ENCODE assay signal across 9 mouse cellular contexts in genomic region chr3:144242025-144242673, GRCm38 (mm10). TPM values are rescaled to one million over a fixed set of nuclear protein-coding genes. Genes with fewer than 3 reads are reported as not detected.
DNase-seq lines count a peak whose midpoint lies in the region; ATAC-seq and TF ChIP-seq lines count a peak whose summit lies in the region.
"Had no signal": no experiment of that assay in that cellular context is flagged by ENCODE, and none has a peak within 500 bp of the region (broad histone marks: within the 10 kb centered on the region; RNA-seq: fewer than 3 reads in every experiment).

No protein-coding gene starts in this region.

- no peak for TF ChIP-seq POLR2A in cortical plate, adult 2 months (IDR thresholded peaks at IDR 0.05; ENCODE audit: extremely low read depth, insufficient read depth, low read length)

- no peak for TF ChIP-seq EP300 in liver, embryonic 14.5 days (IDR thresholded peaks at IDR 0.05; ENCODE audit: low read depth)

- 27% methylated on average over 15 of the region's 15 CpGs for WGBS in kidney, postnatal 0 days
- whole genome bisulfite sequencing in liver, embryonic 14.5 days (ENCODE audit: insufficient replicate concordance), result 24% methylated on average over 15 of the region's 15 CpGs

- H3ac ChIP-seq in C2C12 (ENCODE audit: control insufficient read depth, insufficient read length, low read depth), result no peak overlapping the region

- peaks cover 4% of the 10 kb centered on the region for H3K27me3 ChIP-seq in C2C12 (ENCODE audit: control insufficient read depth, insufficient read depth, insufficient read length)
- H3K27me3 ChIP-seq in kidney, postnatal 0 days (ENCODE audit: insufficient read depth, low read length), result no peaks in the 10 kb centered on the region
- no peaks in the 10 kb centered on the region for H3K27me3 ChIP-seq in liver, embryonic 14.5 days (ENCODE audit: control insufficient read depth, insufficient read depth, low read length)

- H3K9ac ChIP-seq in kidney, postnatal 0 days (ENCODE audit: low read depth, low read length), result no peak overlapping the region
- no peak overlapping the region for H3K9ac ChIP-seq in liver, embryonic 14.5 days (replicated peaks)

- TF ChIP-seq CTCF in C2C12 (IDR thresholded peaks at IDR 0.05; ENCODE audit: control insufficient read depth, insufficient read depth, insufficient read length), result peak; percentile 56
- TF ChIP-seq CTCF in cortical plate, adult 2 months (IDR thresholded peaks at IDR 0.05; ENCODE audit: extremely low read depth, insufficient read depth, low read length), result peak; percentile 83
- TF ChIP-seq CTCF in kidney, postnatal 0 days (IDR thresholded peaks at IDR 0.05; ENCODE audit: low read depth), result peak; percentile 88
- TF ChIP-seq CTCF in liver, embryonic 14.5 days (IDR thresholded peaks at IDR 0.05; ENCODE audit: low read depth), result peak; percentile 73

- no peaks in the 10 kb centered on the region for H3K36me3 ChIP-seq in C2C12 (ENCODE audit: control insufficient read depth, insufficient read depth)
- H3K36me3 ChIP-seq in kidney, postnatal 0 days (ENCODE audit: insufficient read depth, low read length), result no peaks in the 10 kb centered on the region
- no peaks in the 10 kb centered on the region for H3K36me3 ChIP-seq in liver, embryonic 14.5 days (replicated peaks; ENCODE audit: control insufficient read depth, insufficient read depth, low read depth)

- no peak overlapping the region for H3K4me2 ChIP-seq in kidney, postnatal 0 days (ENCODE audit: low read length)
- no peak overlapping the region for H3K4me2 ChIP-seq in liver, embryonic 14.5 days (ENCODE audit: low read depth)

- no peak; the same call in 1 of the 2 replicates for ATAC-seq in kidney, postnatal 0 days (replicated peaks; ENCODE audit: low FRiP score, low read depth)
- ATAC-seq in liver, embryonic 14.5 days (ENCODE audit: insufficient read depth), result no peak
- peak; percentile 89 for ATAC-seq in neutrophil, adult 5-6 weeks (ENCODE audit: extremely low read depth, insufficient number of reproducible peaks, low FRiP score, poor library complexity, severe bottlenecking)

- H3K79me3 ChIP-seq in C2C12 (ENCODE audit: low read depth), result no peaks in the 10 kb centered on the region

- DNase-seq in adrenal gland, adult 18-20 months (ENCODE audit: low spot score in 2 of 2), result peak; percentile 72 to 77
- peak; percentile 27 for DNase-seq in gastrocnemius, postnatal 25 days
- DNase-seq in kidney, postnatal 0 days (ENCODE audit: low spot score), result peak; percentile 88
- peak; percentile 23 to 31 (median 26) for DNase-seq in liver, embryonic 14.5 days (ENCODE audit: low read depth in 3 of 3, low spot score in 3 of 3)
- peak; percentile 40 for DNase-seq in testis, postnatal 14 days (ENCODE audit: low spot score)

- H3K79me2 ChIP-seq in C2C12 (ENCODE audit: control insufficient read depth, insufficient read depth), result no peaks in the 10 kb centered on the region

- H3K4me3 ChIP-seq in C2C12 (ENCODE audit: insufficient read depth, poor library complexity, severe bottlenecking), result no peak overlapping the region
- H3K4me3 ChIP-seq in cortical plate, adult 2 months (ENCODE audit: insufficient read depth, low read length), result no peak overlapping the region
- H3K4me3 ChIP-seq in kidney, postnatal 0 days (replicated peaks; ENCODE audit: low read depth, low read length), result no peak overlapping the region
- no peak overlapping the region for H3K4me3 ChIP-seq in liver, embryonic 14.5 days (ENCODE audit: insufficient read depth in 1 of 2, low read depth in 2 of 2, low read length in 2 of 2)
- H3K4me3 ChIP-seq: erythroblast, embryonic 14.5 days had no signal

- no peak overlapping the region for H3K27ac ChIP-seq in cortical plate, adult 2 months (ENCODE audit: insufficient read depth, low read length)
- H3K27ac ChIP-seq in kidney, postnatal 0 days, result no peak overlapping the region
- H3K27ac ChIP-seq in liver, embryonic 14.5 days, result no peak overlapping the region

- no peaks in the 10 kb centered on the region for H3K9me3 ChIP-seq in kidney, postnatal 0 days (replicated peaks; ENCODE audit: low read length)
- no peaks in the 10 kb centered on the region for H3K9me3 ChIP-seq in liver, embryonic 14.5 days (ENCODE audit: control insufficient read depth, low read length)

- no peaks in the 10 kb centered on the region for H3K4me1 ChIP-seq in cortical plate, adult 2 months (ENCODE audit: control insufficient read depth, insufficient read depth, low read length)
- H3K4me1 ChIP-seq in kidney, postnatal 0 days (replicated peaks; ENCODE audit: insufficient read depth, low read length), result no peaks in the 10 kb centered on the region
- H3K4me1 ChIP-seq in liver, embryonic 14.5 days (replicated peaks; ENCODE audit: control insufficient read depth in 2 of 2, insufficient read depth in 2 of 2, low read length in 1 of 2), result no peaks in the 10 kb centered on the region

TF ChIP-seq in C2C12, 6 proteins besides CTCF, POLR2A, EP300 and RAD21:
- TF ChIP-seq CEBPB (IDR thresholded peaks at IDR 0.05; ENCODE audit: low read depth), result no peak
- TF ChIP-seq MYOD1 (IDR thresholded peaks at IDR 0.05; ENCODE audit: control insufficient read depth, insufficient read length, low read depth), result no peak
- no peak for TF ChIP-seq FOSL1 (IDR thresholded peaks at IDR 0.05; ENCODE audit: insufficient read depth, low read length, poor library complexity, severe bottlenecking)
TF ChIP-seq in C2C12: peak in this region for 0.

RNA-seq across cellular contexts. Expression of gene Lmo4, which starts 37.1 kb away (rescaled TPM):
- polyA plus RNA-seq in C2C12 (2012; fragmentation: generic; extraction: Trizol), result 39.7 TPM
- 10 to 100 TPM; 38.6 to 87.8 TPM for total RNA-seq in adrenal gland, adult 18-20 months (2021)
- polyA plus RNA-seq in cortical plate, adult 2 months (2012; rRNA removed), result 338 and 350 TPM in 2 replicates
- 10 to 100 TPM; 17.9 to 18.9 TPM for total RNA-seq in gastrocnemius, postnatal 25 days (2021)
- polyA plus RNA-seq in kidney, postnatal 0 days (2015; fragmentation: Nextera tagmentation; extraction: Ambion mirVana), result 53.2 and 55.3 TPM in 2 replicates
- 14.4 and 15.4 TPM in 2 replicates for polyA plus RNA-seq in liver, embryonic 14.5 days (2012; rRNA removed)
- 12.5 and 13.1 TPM in 2 replicates for polyA plus RNA-seq in liver, embryonic 14.5 days (2014; fragmentation: Nextera tagmentation; extraction: Ambion mirVana)
- total RNA-seq in neutrophil, adult 5-6 weeks (2017), result 51.7 and 58.0 TPM in 2 replicates

Comparison
In these comparisons a context has a peak if more than half of its experiments do, and no peak if none do; other contexts are left out.
1. DNase-seq: peak in every context shown above with its lines; median percentile 88 in kidney, postnatal 0 days; 74 in adrenal gland, adult 18-20 months; 40 in testis, postnatal 14 days; 27 in gastrocnemius, postnatal 25 days; 26 in liver, embryonic 14.5 days.